Mouse (Mus musculus): ENCODE results near the gene Sufu.

Gene Sufu

GRCm38 (mm10) chr19:46499836-46500580, 103.3 kb downstream of the Sufu start:
- DNase-seq (ENCODE audit: low spot score): peak; percentile 99

- DNase-seq (ENCODE audit: low spot score): no peak
Observed at GRCm38 (mm10) chr19:46500581-46501341, 104.1 kb downstream of the Sufu start.

- DNase-seq (ENCODE audit: low spot score): peak; percentile 84
Observed at GRCm38 (mm10) chr19:46501401-46502068, 104.8 kb downstream of the Sufu start, which contains the start of gene Trim8. Trim8 (plus strand) TSS chr19:46501702.

DNA sequence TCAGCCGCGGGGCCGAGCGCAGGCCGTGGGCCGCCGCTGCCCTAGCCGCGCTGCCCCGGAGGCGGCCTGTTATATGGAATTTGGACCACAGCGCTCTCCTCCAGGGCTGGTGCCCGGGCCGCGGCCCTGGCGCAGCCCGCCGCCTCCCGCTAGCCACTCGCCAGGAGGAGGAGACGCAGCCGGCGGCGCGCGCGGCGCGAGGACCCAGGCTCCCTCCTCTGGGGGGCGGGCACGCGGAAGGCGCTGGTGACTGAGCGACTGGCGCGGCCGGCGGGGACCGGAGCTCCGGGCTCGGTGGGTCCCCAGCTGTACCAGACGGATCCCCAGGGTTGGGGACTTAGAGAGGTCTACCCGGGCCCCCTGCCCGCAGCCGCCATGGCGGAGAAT, 105.4 kb downstream of the Sufu start:
- no peak for DNase-seq (ENCODE audit: low spot score)

DNA sequence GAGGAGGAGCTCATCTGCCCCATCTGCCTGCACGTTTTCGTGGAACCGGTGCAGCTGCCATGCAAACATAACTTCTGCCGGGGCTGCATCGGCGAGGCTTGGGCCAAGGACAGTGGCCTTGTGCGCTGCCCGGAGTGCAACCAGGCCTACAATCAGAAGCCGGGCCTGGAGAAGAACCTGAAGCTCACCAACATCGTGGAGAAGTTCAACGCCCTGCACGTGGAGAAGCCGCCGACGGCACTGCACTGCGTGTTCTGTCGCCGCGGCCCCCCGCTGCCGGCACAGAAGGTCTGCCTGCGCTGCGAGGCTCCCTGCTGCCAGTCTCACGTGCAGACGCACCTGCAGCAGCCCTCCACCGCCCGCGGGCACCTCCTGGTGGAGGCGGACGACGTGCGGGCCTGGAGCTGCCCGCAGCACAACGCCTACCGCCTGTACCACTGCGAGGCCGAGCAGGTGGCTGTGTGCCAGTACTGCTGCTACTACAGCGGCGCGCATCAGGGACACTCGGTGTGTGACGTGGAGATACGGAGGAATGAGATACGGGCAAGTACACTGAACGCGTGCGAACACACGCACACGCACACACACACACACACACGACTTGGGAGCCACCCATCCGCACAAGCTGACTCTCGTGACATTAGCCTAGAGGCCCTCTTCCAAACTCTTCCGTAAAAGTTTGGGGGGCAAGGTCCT, 105.9 kb downstream of the Sufu start:
- peak; percentile 85 for DNase-seq (ENCODE audit: low spot score)

DNA sequence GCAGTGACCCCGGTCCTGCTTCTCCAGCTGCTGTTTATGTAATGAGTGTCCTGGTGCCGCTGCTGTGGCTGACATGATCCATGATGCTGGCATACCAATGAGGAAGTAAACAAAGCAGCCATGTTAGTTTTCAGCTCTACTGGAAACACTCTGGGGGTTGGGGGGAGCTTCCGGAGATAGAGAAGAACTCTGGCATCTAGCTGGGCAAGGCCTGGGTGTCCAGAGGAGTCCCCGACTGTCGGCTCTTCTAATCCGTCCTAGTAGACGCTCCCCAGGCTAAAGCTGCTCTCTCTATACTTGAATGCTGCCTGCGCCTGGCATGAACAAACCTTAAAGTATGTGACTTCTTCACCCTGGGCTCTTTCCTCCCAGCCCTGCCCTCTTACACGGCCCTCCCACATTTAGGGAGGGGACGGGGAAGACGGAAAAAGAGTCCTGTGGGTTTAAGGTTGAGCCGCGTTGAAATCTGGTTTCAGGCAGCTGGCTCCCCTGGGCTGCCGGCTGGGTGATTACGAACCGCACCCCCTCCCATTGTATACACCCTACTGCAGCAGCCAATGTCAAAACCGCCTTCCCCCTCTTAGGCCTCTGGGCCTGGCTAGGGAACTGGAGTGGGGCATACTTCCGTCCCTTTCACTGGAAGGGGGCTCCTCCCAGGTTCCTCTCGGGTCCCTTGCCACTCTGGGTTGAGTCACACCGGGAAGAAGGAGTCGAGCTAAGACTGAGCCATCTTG, 106.8 kb downstream of the Sufu start:
- peak; percentile 92 for DNase-seq (ENCODE audit: low spot score)

DNA sequence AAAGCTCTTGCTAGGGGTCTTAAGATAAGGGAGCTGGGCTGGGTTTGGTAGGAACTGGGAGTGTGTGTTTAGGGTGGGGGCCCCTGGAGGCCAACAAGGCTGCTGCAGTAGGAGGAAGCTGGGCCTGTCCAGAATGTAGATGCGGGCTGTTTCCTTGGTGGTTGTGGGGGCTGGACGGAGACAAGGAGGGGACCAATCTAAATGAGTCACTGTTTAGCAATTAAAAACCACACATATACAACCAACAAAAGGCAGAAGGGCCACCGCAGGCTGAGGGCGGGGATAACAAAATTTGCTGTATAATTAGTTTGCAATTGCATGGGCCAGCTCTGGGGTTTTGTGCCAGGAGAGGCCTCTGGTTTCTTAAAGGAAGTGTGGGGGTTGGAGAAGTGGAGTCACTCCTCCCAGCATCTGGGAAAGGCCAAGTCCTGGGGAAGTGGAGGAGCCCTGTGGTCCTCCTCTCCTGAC, 107.4 kb downstream of the Sufu start:
- DNase-seq (ENCODE audit: low spot score): peak; percentile 72

DNA sequence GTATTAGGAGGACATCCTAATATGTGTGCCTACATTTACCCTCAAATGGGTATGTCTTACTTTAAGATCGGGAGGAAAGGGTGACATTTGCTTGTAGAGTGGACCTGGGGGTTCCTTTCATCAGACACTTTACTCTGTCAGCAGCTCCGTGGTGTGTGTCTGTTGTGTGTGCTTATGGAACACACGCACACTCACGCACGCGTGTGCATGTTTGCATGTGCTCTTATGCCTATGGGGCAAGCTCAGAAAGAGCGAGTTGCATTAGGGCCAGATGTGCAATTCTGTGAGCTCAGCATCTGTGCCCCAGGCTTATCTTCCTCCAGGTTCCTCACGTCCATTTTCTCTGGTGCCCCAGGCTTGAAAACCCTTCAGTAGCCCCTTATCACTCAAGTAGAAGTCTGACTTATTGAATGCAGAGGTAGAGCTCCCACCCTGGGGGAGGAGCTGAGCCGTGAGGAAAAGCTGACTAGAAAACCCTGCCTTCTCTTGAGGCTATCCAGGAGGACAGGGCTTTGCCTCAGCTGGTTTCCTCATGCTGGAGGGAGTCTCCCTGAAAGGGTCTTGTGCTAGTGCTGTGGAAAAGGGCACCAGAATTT, 108.2 kb downstream of the Sufu start:
- no peak for DNase-seq (ENCODE audit: low spot score)

GRCm38 (mm10) chr19:46505646-46506371, 109.1 kb downstream of the Sufu start:
- DNase-seq (ENCODE audit: low spot score): no peak

- no peak for DNase-seq (ENCODE audit: low spot score)
Observed at GRCm38 (mm10) chr19:46506372-46506717, 109.6 kb downstream of the Sufu start.

GRCm38 (mm10) chr19:46507181-46507581, 110.5 kb downstream of the Sufu start:
- no peak for DNase-seq (ENCODE audit: low spot score)

- DNase-seq (ENCODE audit: low spot score): no peak
Observed at GRCm38 (mm10) chr19:46507806-46508205, 111.1 kb downstream of the Sufu start.

- DNase-seq (ENCODE audit: low spot score): no peak
Observed at GRCm38 (mm10) chr19:46508738-46509137, 112.0 kb downstream of the Sufu start.

- no peak for DNase-seq (ENCODE audit: low spot score)
Observed at GRCm38 (mm10) chr19:46509202-46509601, 112.5 kb downstream of the Sufu start.

DNA sequence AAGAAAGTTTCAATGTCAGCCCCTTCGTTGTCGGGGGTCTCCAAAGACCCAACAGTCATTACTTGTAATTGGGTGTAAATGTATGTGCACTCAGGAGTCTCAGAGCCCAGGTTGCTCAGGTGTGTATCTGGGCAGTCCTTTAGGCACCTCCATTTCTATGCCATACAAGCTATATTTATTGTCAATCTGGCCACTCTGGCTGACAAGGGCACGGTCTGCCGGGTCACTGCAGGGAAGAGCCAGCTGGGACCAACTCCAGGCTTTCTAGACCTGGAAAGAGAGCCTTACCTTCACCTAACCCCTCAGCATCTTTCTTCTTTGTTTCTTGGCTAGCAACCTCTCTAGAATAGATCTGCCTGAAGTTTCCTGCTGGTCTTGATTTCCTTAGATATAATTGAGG, 113.0 kb downstream of the Sufu start:
- no peak for DNase-seq (ENCODE audit: low spot score)

- no peak for DNase-seq (ENCODE audit: low spot score)
Observed at GRCm38 (mm10) chr19:46510401-46510800, 113.7 kb downstream of the Sufu start.

GRCm38 (mm10) chr19:46510824-46511223, 114.1 kb downstream of the Sufu start:
- DNase-seq (ENCODE audit: low spot score): no peak

DNA sequence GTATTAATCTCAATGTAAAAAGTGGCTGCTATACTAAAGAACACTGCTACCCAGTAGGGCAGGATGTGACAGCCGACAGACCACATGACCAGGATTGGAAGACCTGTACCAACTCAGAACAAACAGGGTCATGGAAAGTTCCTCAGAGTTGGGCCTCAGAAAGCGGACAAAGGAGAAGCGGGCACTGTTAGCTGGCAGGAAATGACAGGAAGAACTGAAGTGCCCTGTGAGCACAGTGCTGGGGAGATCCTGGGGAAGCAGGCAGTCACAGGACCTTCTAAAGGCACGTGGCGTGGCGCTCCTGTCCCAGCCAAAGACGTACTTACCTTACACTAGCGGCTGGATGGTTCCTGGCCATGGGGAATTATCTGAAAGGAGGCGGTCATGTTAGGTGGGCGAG, 114.6 kb downstream of the Sufu start:
- DNase-seq (ENCODE audit: low spot score): peak; percentile 83

DNA sequence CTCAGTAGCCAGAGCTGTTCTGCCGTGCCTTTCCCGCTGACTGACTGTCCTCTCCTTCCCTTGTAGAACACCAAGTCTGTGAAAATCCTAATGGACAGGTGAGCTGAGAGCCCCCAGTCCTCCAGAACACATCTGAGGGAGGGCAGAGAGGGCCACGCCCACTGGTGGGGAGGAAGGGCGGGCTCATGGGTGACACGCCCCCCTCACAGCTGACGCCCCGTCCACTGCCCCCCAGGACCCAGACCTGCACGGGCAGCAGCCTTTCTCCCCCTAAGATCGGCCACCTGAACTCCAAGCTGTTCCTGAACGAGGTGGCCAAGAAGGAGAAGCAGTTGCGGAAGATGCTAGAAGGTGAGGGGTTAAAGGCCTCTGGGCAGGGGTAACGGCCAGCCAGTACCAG, 117.7 kb downstream of the Sufu start:
- no peak for DNase-seq (ENCODE audit: low spot score)

DNA sequence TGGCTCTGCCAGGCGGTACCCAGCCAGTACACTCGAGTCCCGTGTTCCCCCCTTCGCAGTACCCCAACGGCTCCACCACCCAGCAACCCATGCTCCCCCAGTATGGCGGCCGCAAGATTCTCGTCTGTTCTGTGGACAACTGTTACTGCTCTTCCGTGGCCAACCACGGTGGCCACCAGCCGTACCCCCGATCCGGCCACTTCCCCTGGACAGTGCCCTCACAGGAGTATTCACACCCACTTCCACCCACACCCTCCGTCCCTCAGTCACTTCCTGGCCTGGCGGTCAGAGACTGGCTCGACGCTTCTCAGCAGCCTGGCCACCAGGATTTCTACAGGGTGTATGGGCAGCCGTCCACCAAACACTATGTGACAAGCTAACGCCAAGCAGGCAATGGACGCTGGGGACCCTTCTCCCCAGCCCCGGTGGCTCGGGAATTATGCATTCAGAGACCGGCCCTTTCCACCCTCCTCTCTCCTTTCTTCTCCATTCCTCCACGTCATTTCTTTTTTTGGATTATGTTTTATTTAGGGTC, 118.7 kb downstream of the Sufu start:
- no peak for DNase-seq (ENCODE audit: low spot score)

Data from lung, postnatal 25 days (tissue).